Mouse (Mus musculus) mouse embryonic stem cell (cell line): ENCODE measurements around the gene Stip1.

Experiments
- in situ Hi-C, 2 experiments: fragments of 300-500 bp; cut with MboI; formaldehyde crosslinking; loops; 1 replicate in 1 of 2; 3 replicates in 1 of 2; pipeline ENCODE4 v1.14.3; 2019 to 2020; ENCODE audit warnings: low sequenced_read_pairs in 2 of 2, low pct_unique_long_range_greater_than_20kb in 1 of 2, mixed read lengths in 1 of 2; ENCODE audit not compliant: unreplicated experiment in 1 of 2

Stip1 gene

DNA sequence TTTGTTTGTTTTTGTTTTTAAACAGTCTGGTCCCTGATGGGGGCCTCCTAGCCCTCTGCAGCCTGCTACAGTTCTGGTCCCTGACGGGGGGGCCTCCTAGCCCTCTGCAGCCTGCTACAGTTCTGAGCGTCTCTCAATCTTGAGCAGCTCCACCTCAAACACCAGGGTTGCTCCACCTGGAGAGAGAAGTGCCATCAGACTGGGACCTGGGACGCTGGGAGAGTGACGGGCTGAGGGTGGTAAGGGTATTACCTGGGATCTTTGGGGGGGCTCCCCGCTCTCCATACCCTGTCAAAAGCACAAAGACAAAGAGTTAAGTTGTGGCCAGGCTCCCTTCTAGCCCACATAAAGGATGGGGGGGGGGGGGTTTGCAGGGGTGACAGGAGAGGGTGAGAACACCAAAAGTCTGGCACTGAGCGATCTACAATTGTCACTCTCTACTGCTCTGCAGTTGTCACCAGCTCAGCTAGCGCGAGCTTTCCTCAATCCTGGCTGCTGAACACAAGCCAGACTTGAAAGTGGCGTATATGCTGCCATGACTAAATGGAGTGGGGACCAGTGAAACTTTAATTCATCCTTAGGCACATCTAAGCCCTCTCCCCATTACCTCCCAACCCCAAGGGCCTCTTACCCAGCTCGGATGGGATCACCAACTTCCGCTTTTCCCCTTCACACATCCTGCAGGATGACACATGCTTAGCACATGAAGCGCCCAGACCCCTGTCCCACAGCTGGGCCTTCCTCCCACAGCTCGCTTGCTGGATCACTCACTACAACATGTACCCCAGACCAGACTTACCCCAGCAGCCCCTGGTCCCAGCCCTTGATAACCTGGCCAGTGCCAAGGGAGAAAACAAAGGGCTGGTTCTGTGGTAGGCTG lies 61.8 kb downstream of the Stip1 start:
- in situ Hi-C loops, result no loop called here

DNA sequence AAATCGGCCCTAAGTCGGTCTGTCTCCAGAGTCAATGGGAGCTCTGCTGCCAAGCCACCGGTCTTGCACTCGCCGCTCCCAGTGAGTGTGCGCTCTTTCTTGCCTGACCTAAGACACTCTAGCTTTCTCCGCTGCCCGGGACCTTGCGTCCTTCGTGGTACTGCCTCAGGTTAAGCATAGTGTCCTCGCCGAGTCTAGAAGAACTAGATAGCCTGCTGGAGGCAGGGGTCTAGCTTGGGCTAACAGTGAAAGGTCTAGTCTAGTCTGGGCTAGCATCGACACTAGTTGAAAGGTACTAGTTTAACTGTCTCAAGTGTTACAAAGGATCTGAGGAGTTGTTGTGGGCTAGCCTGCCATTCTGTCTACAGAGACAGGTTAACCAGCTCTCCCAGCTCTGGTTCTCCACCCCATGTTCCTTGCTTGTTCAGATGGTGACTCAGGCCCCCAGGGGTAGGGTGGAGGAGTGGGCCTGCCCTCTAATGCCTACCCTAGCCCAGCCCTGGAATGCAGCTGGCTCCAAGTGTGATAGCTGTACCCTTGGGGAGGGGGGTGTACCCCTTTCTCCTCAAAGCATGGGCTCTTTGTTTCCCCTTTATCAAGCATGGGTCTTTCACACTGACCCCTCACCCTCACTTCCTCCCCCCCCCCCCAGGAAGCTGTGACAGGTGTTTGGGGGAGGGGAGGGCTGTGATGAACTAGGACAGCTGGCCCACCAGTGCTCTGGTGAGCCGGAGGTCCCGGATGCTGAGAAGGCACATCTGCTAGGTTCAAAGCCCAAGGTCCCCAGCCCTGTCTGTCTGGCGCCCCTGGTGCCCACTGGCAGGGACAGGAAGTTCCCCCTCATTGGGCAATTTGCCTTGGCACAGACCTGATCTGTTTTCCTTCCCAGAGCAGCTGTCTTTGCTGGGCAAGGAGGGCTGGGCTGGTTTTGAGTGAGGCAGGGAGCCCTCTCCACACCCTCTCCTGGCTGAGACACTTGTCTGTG lies 63.9 kb downstream of the Stip1 start, which contains the start of gene Plcb3:
Plcb3 (minus strand) TSS at position 934 of the 985 bp plus-strand sequence.
- in situ Hi-C loops, result no loop called here

DNA sequence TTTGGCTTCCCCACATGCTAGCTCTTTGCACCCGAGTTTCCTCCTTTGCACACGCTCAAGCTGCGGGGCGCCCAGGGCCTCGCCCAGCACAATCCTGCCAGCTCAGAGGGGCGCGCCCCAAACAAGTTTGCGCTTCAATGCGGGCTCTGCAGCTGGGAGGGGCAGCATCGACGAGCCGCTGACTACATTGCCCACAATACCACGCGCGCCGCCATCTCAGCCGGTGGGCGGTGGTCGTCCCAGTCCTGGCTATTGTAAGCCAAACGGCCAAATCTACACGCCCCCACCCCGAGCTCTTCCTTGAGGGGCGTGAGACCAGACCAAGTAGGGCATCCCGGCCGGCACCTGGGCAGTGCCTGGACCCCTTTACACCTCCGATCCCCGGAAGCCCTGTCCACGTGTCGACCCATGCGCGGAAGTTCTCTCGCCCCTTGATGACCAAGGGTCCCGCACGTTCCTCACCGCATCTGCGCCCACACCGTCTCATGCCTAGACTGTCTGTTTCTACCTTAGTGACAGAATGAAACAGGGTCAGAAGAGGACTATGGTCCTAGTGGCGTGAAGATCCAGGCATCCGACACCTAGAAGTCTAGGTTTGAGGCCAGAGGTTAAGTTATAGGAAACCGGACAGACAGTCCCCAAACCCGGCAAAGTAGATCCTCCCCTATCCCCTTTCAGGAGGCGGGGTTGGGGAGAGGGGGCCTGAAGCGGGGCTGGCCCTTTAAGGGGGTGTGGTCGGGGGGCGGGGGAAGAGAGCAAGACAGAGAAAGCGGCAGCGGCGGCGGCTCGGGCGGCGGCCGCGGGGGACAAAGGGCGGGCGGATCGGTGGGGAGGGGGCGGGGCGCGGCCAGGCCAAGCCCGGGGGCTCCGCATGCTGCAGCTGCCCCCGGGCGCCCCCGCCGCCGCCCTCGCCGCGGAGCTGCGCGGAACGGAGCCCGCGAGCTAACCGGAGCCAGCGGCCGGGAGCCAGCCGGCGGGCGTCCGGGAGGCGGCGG lies 65.3 kb downstream of the Stip1 start, which contains the start of gene Ppp1r14b:
Ppp1r14b (plus strand) TSS at position 758 of the 995 bp plus-strand sequence.
- in situ Hi-C loops, result no loop called here

DNA sequence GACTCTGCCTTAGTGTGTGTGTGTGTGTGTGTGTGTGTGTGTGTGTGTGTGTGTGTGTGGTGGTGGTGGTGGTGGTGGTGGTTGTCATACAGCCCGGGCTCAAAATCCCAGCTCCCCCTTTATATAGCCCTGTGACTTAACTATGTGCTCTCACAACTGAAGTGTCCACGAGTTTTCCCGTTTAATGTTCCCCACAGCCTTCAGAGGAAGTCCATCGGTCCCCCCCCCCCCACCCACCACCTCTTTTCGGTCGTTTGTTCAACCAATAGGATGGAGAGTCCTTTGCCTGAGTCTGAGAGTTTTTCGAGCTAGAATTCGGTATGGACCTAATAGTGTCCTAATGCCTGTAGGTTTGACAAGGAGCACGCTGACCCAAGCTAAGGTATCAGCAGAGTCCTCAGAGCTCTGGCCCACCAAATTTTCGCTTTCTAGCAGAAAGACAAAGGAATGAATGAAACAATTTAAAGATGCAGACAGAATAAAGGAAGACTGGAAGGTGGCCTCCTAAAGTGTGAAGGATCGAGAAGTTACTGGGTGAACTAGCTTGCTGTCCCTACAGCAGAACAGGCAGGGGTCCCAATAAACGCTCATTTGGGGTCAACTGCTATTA lies 66.1 kb downstream of the Stip1 start:
- in situ Hi-C loops, result no loop called here

DNA sequence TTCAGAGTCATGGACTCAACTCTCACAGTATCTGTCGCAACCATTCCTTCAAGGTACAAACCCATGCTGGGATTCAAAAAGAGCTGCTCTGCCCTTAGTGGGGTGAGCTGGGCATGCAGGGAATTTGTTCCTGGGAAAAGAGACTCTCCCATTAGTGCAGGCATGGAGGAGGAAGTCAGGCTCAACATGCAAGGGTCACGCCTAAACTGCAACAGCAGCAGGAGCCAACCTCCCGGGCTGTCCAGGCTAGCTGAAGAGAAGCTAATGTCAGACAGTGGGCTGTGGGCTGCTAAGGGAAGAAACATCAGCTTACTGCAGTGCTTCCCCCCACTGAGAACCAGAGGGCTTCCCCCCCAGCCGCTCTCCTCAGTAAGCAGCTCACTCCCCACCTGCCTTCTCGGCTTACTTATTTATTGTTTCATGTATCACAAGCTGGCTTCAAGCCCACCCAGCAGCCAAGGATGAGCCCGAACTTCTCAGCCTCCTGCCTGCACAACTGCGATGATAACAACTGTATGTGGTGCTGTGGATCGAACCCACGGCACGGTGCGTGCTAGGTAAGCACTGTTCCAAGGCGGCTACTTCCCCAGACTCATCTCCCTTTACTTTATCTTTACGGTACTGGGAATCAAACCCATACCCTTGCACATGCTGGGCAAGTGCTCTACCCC lies 67.4 kb downstream of the Stip1 start:
- in situ Hi-C loops, result no loop called here

DNA sequence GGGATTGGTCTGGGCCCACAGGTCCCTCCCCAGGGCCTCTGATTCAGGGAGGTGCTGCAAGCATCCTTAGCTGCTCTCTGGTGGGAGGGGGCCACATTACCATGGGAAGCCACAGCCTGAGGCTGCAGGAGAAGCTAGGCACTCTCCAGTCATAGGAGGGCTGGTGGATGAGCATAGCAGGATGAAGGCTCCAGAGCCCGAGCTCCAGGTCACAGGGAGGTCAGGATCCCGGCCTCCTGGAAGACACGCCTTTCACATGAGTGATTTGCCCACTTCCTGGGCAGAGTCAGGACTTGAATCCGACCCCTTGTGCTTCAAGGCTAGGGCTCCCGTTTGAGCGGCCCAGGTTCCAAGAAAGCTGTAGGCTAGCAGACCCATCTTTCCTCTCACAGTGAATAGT lies 68.1 kb downstream of the Stip1 start:
- in situ Hi-C loops, result no loop called here
